Mouse (Mus musculus) hindbrain, postnatal 0 days (tissue): Measurements from ENCODE around the gene Dnah6. TPM values are rescaled to one million over a fixed set of nuclear protein-coding genes. Genes with fewer than 3 reads are reported as not detected.
A peak's percentile ranks its signal among the peaks of the same experiment; 100 is the strongest.

Experiments used
- ATAC-seq: fragments of 200-750 bp; cut with Nextera tagmentation; 2 replicates; pipeline ENCODE4 v1.8.0; 2017; ENCODE audit warnings: mild to moderate bottlenecking, moderate TSS enrichment, moderate library complexity
- DNase-seq: peaks from one replicate; pipeline ENCODE4 v3.0.0-alpha.2; 2015; ENCODE audit warnings: low spot score
- H3K27ac ChIP-seq: fragments of 300-500 bp; sonication (generic); 2 replicates; pipeline ENCODE4 v1.5.1; 2014; ENCODE audit warnings: mild to moderate bottlenecking
- H3K27me3 ChIP-seq: fragments of 300-500 bp; sonication (generic); 2 replicates; pipeline ENCODE4 v1.6.1; 2014; ENCODE audit warnings: low read length, mixed read lengths; ENCODE audit not compliant: insufficient read depth
- H3K36me3 ChIP-seq: fragments of 300-500 bp; sonication (generic); 2 replicates; pipeline ENCODE4 v1.6.1; 2014; ENCODE audit warnings: low read length, mixed read lengths; ENCODE audit not compliant: insufficient read depth
- H3K4me1 ChIP-seq: fragments of 300-500 bp; sonication (generic); 2 replicates; pipeline ENCODE4 v1.6.1; 2014; ENCODE audit warnings: antibody characterized with exemption, low read length, mixed read lengths; ENCODE audit not compliant: insufficient read depth
- H3K4me2 ChIP-seq: fragments of 300-500 bp; sonication (generic); 2 replicates; pipeline ENCODE4 v1.6.1; 2014; ENCODE audit warnings: low read depth, mild to moderate bottlenecking, low read length, moderate library complexity, mixed read lengths
- H3K4me3 ChIP-seq: fragments of 300-500 bp; sonication (generic); 2 replicates; pipeline ENCODE4 v1.5.1; 2014; ENCODE audit warnings: low read length
- H3K9ac ChIP-seq: fragments of 300-500 bp; sonication (generic); replicated peaks from 2 replicates; pipeline ENCODE4 v1.6.1; 2014; ENCODE audit warnings: mild to moderate bottlenecking, low read length, moderate library complexity, mixed read lengths
- H3K9me3 ChIP-seq: fragments of 300-500 bp; sonication (generic); 2 replicates; pipeline ENCODE4 v1.6.1; 2016; ENCODE audit warnings: low read length, mixed read lengths
- CTCF ChIP-seq: IDR thresholded peaks from 2 replicates; pipeline ENCODE4 v1.5.1; 2016; ENCODE audit warnings: antibody characterized with exemption, control low read depth, low read depth
- WGBS: fragments of 180-500 bp; shearing (Covaris S2); extraction: QIAGEN DNeasy Blood & Tissue Kit; methylation state at CpG from one replicate; pipeline ENCODE4 v1.1.7; 2014; 5-methylcytosine and 5-hydroxymethylcytosine counted together
- polyA plus RNA-seq: library from polyadenylated mRNA; unstranded; fragments of >200 nt; fragmentation: Nextera tagmentation; extraction: Ambion mirVana; gene quantifications from 2 replicates; pipeline ENCODE4 v1.2.1, GENCODE M21; 2015
- total RNA-seq: library from RNA; depleted of rRNA; stranded (reverse); fragments of >200 nt; gene quantifications from 2 replicates; pipeline ENCODE4 v1.2.3, GENCODE M21; 2014

Gene Dnah6
- total and polyA plus RNA-seq, 2 experiments from 2014 or later = 0.34 to 1.5 TPM

DNA sequence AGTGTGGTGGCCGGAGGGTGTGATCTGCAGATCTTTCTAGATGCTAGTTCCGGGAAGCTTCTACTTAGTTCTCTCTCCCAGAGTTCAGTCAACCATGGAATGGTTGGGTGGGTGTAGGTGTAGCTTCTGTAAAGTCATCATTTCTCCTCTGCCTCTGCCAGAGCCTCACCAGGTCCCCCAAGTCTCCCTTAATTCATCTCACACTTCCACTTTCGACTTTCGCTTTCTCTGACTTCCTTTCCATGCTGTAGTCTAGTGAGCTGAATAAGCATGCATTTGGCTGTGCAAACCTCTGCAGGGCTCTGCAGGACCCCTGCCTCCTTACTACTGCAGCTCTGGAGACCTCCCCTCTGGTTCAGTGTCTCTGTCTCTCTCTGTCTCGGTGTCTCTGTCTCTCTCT, 231.2 kb downstream of the Dnah6 start:
- no peaks in the 10 kb centered on the region for H3K4me1 ChIP-seq
- no peaks in the 10 kb centered on the region for H3K36me3 ChIP-seq
- TF ChIP-seq CTCF = no peak
- H3K9me3 ChIP-seq = no peaks in the 10 kb centered on the region
- WGBS = 90% methylated on average over 5 of the region's 5 CpGs
- no peak overlapping the region for H3K9ac ChIP-seq
- H3K27me3 ChIP-seq = no peaks in the 10 kb centered on the region
- DNase-seq (no peak), ATAC-seq (no peak)
- no peak overlapping the region for H3K4me2 ChIP-seq
- no peak overlapping the region for H3K4me3 ChIP-seq
- no peak overlapping the region for H3K27ac ChIP-seq

- Histone ChIP-seq H3K9ac (no peak overlapping the region), H3K36me3 (no peaks in the 10 kb centered on the region), H3K4me2 (no peak overlapping the region), H3K9me3 (no peaks in the 10 kb centered on the region), H3K27ac (no peak overlapping the region), H3K27me3 (no peaks in the 10 kb centered on the region), H3K4me3 (no peak overlapping the region), H3K4me1 (no peaks in the 10 kb centered on the region)
- no peak for TF ChIP-seq CTCF
- DNase-seq (peak; percentile 66), ATAC-seq (peak; percentile 88)
- 51% methylated on average over 7 of the region's 7 CpGs for WGBS
Measured at GRCm38 (mm10) chr6:72989028-72989736, 232.3 kb downstream of the Dnah6 start.

- Histone ChIP-seq H3K9me3 (no peaks in the 10 kb centered on the region), H3K4me1 (no peaks in the 10 kb centered on the region), H3K9ac (no peak overlapping the region), H3K27ac (no peak overlapping the region), H3K4me3 (no peak overlapping the region), H3K4me2 (no peak overlapping the region), H3K36me3 (no peaks in the 10 kb centered on the region), H3K27me3 (no peaks in the 10 kb centered on the region)
- DNase-seq (no peak), ATAC-seq (no peak)
- no peak for TF ChIP-seq CTCF
- WGBS = 43% methylated on average over 4 of the region's 4 CpGs
Measured at GRCm38 (mm10) chr6:72982506-72982905, 238.9 kb downstream of the Dnah6 start.

GRCm38 (mm10) chr6:72981851-72982250, 239.6 kb downstream of the Dnah6 start:
- Histone ChIP-seq H3K9ac (no peak overlapping the region), H3K9me3 (no peaks in the 10 kb centered on the region), H3K36me3 (no peaks in the 10 kb centered on the region), H3K27ac (no peak overlapping the region), H3K4me1 (no peaks in the 10 kb centered on the region), H3K4me3 (no peak overlapping the region), H3K27me3 (no peaks in the 10 kb centered on the region), H3K4me2 (no peak overlapping the region)
- TF ChIP-seq CTCF = no peak
- no peak for DNase-seq
- ATAC-seq = no peak
- 70% methylated on average over 6 of the region's 6 CpGs for WGBS

- no peak overlapping the region for H3K4me2 ChIP-seq
- WGBS = 40% methylated on average over 9 of the region's 9 CpGs
- ATAC-seq (no peak), DNase-seq (peak; percentile 3)
- no peaks in the 10 kb centered on the region for H3K4me1 ChIP-seq
- no peaks in the 10 kb centered on the region for H3K9me3 ChIP-seq
- no peak overlapping the region for H3K27ac ChIP-seq
- H3K36me3 ChIP-seq = no peaks in the 10 kb centered on the region
- no peak overlapping the region for H3K4me3 ChIP-seq
- no peak overlapping the region for H3K9ac ChIP-seq
- TF ChIP-seq CTCF = no peak
- H3K27me3 ChIP-seq = no peaks in the 10 kb centered on the region
Measured at GRCm38 (mm10) chr6:72981124-72981651, 240.3 kb downstream of the Dnah6 start.

DNA sequence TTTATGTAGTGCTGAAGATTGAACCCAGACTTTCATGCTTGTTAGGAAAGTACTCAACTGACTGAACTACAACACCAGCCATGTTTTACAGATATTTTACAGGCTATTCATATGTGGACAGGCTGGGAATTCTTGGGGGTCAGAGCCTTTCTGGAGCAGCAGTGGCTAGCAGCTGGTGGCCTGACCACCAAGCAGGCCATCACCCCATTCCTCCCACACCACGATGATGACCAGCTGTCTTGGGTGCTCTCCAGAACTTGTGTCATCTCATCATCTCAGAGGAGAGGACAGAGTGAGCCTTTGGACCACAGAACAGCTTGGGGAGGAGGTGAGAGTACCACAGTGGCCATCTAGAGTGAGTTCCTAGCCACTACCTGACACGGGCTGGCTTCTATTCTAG, 244.6 kb downstream of the Dnah6 start:
- Histone ChIP-seq H3K9me3 (no peaks in the 10 kb centered on the region), H3K4me1 (no peaks in the 10 kb centered on the region), H3K9ac (no peak overlapping the region), H3K27ac (no peak overlapping the region), H3K4me2 (no peak overlapping the region), H3K36me3 (no peaks in the 10 kb centered on the region), H3K27me3 (no peaks in the 10 kb centered on the region), H3K4me3 (no peak overlapping the region)
- no peak for ATAC-seq
- TF ChIP-seq CTCF = no peak
- no peak for DNase-seq
- WGBS = 83% methylated on average over 2 of the region's 2 CpGs

DNA sequence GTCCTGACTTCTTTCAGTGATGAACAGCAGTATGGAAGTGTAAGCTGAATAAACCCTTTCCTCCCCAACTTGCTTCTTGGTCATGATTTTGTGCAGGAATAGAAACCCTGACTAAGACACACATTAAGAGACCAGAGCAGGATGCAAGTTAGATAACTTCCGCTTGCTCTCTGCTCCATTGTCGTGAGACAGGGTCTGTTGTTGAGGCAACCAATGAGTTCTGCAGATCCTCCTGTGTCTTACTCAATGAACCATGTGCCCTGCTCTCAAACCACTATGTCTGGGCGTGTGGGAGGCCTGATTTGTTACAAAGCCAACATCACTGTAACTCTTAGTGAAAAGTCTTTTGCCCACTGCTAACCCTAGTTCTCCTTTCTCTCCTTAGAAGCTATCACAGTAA, 250.4 kb downstream of the Dnah6 start:
- H3K4me3 ChIP-seq = no peak overlapping the region
- H3K4me1 ChIP-seq = no peaks in the 10 kb centered on the region
- no peaks in the 10 kb centered on the region for H3K9me3 ChIP-seq
- ATAC-seq (no peak), DNase-seq (no peak)
- no peak overlapping the region for H3K4me2 ChIP-seq
- H3K27me3 ChIP-seq = no peaks in the 10 kb centered on the region
- no peaks in the 10 kb centered on the region for H3K36me3 ChIP-seq
- H3K27ac ChIP-seq = no peak overlapping the region
- TF ChIP-seq CTCF = no peak
- 61% methylated on average over 3 of the region's 3 CpGs for WGBS
- no peak overlapping the region for H3K9ac ChIP-seq
